Mouse (Mus musculus): ENCODE data around the gene Ensa.

DNA sequence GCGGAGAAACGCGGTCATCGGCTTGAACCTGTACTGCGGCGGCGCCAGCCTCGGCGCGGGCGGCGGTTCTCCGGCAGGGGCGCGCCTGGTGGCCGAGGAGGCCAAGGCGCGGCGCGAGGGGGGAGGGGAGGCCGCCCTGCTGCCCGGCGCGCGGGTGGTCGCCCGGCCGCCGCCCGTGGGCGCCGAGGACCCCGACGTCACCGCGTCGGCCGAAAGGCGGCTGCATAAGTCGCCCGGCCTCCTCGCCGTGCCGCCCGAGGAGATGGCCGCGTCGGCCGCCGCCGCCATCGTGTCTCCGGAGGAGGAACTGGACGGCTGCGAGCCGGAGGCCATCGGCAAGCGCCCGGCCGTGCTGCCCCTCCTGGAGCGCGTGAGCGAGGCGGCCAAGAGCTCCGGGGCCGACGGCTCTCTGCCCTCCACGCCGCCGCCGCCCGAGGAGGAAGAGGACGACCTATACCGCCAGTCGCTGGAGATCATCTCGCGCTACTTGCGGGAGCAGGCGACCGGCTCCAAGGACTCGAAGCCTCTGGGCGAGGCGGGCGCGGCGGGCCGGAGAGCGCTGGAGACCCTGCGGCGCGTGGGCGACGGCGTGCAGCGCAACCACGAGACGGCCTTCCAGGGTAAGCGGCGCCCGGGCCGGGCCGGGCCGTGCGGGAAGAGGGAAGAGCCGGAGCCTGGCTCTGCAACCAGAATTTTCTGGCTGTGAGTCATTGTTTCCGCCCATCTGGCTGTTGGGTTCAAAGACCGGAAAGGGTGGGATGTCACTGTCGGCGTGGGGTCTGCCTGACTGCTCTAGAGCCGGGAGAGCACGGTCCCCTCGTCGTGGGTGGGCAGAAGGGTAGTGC lies 34.3 kb downstream of the Ensa start:
- TF ChIP-seq GATA1 (IDR thresholded peaks at IDR 0.05; ENCODE audit: low read length) (no peak), TAL1 (IDR thresholded peaks at IDR 0.05; ENCODE audit: low read length) (no peak)

Data from erythroblast, embryonic 14.5 days (primary cell).